Mouse (Mus musculus): Measurements from ENCODE around the gene Rbm28.

Rbm28 gene

GRCm38 (mm10) chr6:29081826-29082363, 82.9 kb downstream of the Rbm28 start:
- DNase-seq (ENCODE audit: low spot score in 2 of 2) = no peak

GRCm38 (mm10) chr6:29079291-29079690, 85.5 kb downstream of the Rbm28 start:
- DNase-seq (ENCODE audit: low spot score in 2 of 2) = peak; percentile 62 to 78

- no peak for DNase-seq (ENCODE audit: low spot score in 2 of 2)
These were observed 90.7 kb downstream of the Rbm28 start for GRCm38 (mm10) chr6:29074133-29074469.

Measured in left cerebral cortex, adult 9 months (tissue).